Mouse (Mus musculus) right cerebral cortex, postnatal 36 days (tissue): Measurements from ENCODE around the gene Bmp10.
"Not testable (repeated sequence)": the region's sequence is repeated elsewhere in the genome, so short reads cannot be mapped to it uniquely, and the experiment has no call there.

Experiments
- DNase-seq, 2 experiments: peaks; one replicate each; pipeline ENCODE4 v3.0.0; 2022; ENCODE audit warnings: low spot score in 2 of 2, mixed read lengths in 1 of 2

The Bmp10 gene

GRCm38 (mm10) chr6:87447217-87447616 lies 18.4 kb downstream of the Bmp10 start:
- DNase-seq, result no peak

- no peak for DNase-seq
Measured at GRCm38 (mm10) chr6:87449534-87449933, 20.7 kb downstream of the Bmp10 start.

GRCm38 (mm10) chr6:87451016-87451415 lies 22.2 kb downstream of the Bmp10 start:
- no peak for DNase-seq

- DNase-seq, result no peak
Measured at GRCm38 (mm10) chr6:87451771-87452170, 23.0 kb downstream of the Bmp10 start.

GRCm38 (mm10) chr6:87455507-87455906 lies 26.7 kb downstream of the Bmp10 start:
- DNase-seq, result no peak

- DNase-seq, result peak; percentile 19 to 32
Measured at GRCm38 (mm10) chr6:87466221-87466620, 37.4 kb downstream of the Bmp10 start.

- DNase-seq, result no peak
Measured at GRCm38 (mm10) chr6:87467373-87467772, 38.6 kb downstream of the Bmp10 start.

- DNase-seq, result no peak
Measured at GRCm38 (mm10) chr6:87468372-87468771, 39.6 kb downstream of the Bmp10 start.

GRCm38 (mm10) chr6:87470098-87470497 lies 41.3 kb downstream of the Bmp10 start:
- not testable (repeated sequence) for DNase-seq

GRCm38 (mm10) chr6:87475223-87475622 lies 46.4 kb downstream of the Bmp10 start:
- no peak for DNase-seq

- no peak for DNase-seq
Measured at GRCm38 (mm10) chr6:87478847-87479246, 50.1 kb downstream of the Bmp10 start.

GRCm38 (mm10) chr6:87479291-87479999 lies 50.7 kb downstream of the Bmp10 start:
- no peak for DNase-seq

GRCm38 (mm10) chr6:87483224-87483899 lies 54.6 kb downstream of the Bmp10 start:
- DNase-seq, result no peak

- DNase-seq, result peak in 1 of 2 experiments; percentile 8
Measured at GRCm38 (mm10) chr6:87483900-87484289, 55.1 kb downstream of the Bmp10 start.

- DNase-seq, result no peak
Measured at GRCm38 (mm10) chr6:87484806-87485205, 56.0 kb downstream of the Bmp10 start.
